Mouse (Mus musculus) hindlimb bud, embryonic 11.5 days (tissue): Measurements from ENCODE around the gene Thap3.

Source experiments
- DNase-seq: peaks from one replicate; pipeline ENCODE4 v3.0.0-alpha.2; 2012; ENCODE audit warnings: low read depth, low spot score; ENCODE audit errors: extremely low spot score

The Thap3 gene

DNA sequence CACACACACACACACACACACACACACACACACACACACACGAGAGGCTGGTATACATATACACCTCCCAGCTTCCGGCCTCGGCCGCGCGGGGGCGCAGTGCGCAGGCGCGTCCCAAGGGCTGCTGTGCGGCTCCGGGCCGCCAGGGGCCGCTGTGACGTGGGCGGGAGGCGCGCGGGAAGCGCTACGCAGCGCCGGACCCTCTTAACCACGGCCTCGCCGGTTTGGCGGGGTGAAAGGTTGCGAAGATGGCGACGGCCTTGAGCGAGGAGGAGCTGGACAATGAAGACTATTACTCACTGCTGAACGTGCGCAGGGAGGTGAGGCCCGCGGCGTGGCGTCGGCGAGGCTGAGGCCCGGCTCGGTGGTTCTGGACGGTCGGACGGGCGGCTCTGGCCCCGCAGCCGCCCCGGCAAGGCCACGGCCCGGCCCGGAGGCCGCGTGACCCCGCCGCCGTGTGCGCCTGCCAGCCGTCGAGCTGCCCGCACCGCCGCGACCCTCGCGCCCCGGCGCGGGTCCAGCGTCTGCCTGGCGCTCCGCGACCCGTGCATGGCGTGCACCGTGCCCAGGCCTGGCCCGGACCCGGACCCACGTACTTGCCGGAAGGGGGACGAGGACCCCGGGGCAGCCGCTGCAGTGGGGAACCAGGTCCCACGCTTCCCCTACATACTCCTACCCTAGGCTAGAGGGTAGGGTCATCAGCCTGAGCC lies 55.1 kb downstream of the Thap3 start, which contains the start of gene Dnajc11:
TSS of gene Dnajc11 (plus strand) at position 187 of the 710 bp plus-strand sequence.
- DNase-seq, result peak; percentile 46
